Mouse (Mus musculus) ES-Bruce4 (cell line): ENCODE measurements around the gene Akt1s1.

ENCODE experiments used
- CTCF ChIP-seq: IDR thresholded peaks from one replicate; pipeline ENCODE4 v1.8.1; 2011; ENCODE audit warnings: low read depth, low read length
- POLR2A ChIP-seq: IDR thresholded peaks from one replicate; pipeline ENCODE4 v1.8.1; 2011; ENCODE audit warnings: low read length; ENCODE audit not compliant: insufficient read depth

DNA sequence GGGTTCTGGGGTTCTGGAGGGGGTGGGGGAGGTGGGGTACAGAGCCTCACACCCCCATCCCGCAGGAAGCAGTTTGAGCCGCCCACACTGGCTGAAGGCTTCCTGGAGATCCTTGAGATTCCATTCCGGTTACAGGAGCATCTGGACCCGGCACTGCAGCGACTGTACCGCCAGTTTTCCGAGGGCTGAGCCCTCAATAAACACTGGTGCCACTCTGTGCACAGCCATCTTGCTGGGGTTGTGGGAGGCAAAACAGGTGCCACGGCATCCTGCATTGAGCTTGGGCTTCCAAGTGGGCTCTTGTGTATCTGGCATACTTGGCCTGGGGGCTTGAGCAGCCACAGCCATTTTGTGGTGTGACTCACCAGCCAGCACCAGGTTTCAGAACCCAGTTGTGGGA, 13.6 kb downstream of the Akt1s1 start:
- TF ChIP-seq CTCF (no peak), POLR2A (no peak)
